Mouse (Mus musculus) forebrain, embryonic 16.5 days (tissue): ENCODE results near the gene Psmd3. TPM values are rescaled to one million over a fixed set of nuclear protein-coding genes. Genes with fewer than 3 reads are reported as not detected.
"Not testable (repeated sequence)": the region's sequence is repeated elsewhere in the genome, so short reads cannot be mapped to it uniquely, and the experiment has no call there.

ENCODE experiments used
- ATAC-seq: fragments of 200-750 bp; cut with Nextera tagmentation; 2 replicates; pipeline ENCODE4 v1.8.0; 2017; ENCODE audit warnings: mild to moderate bottlenecking, moderate library complexity
- H3K27ac ChIP-seq: fragments of 300-500 bp; sonication (generic); 2 replicates; pipeline ENCODE4 v1.5.1; 2014; ENCODE audit warnings: low read length, control low read depth
- H3K27me3 ChIP-seq: fragments of 300-500 bp; sonication (generic); replicated peaks from 2 replicates; pipeline ENCODE4 v1.6.1; 2014; ENCODE audit warnings: low read length; ENCODE audit not compliant: control insufficient read depth, insufficient read depth
- H3K36me3 ChIP-seq: fragments of 300-500 bp; sonication (generic); 2 replicates; pipeline ENCODE4 v1.6.1; 2014; ENCODE audit not compliant: control insufficient read depth, insufficient read depth
- H3K4me1 ChIP-seq: fragments of 300-500 bp; sonication (generic); replicated peaks from 2 replicates; pipeline ENCODE4 v1.6.1; 2014; ENCODE audit warnings: low read length; ENCODE audit not compliant: control insufficient read depth, insufficient read depth
- H3K4me2 ChIP-seq: fragments of 300-500 bp; sonication (generic); 2 replicates; pipeline ENCODE4 v1.6.1; 2014; ENCODE audit warnings: mild to moderate bottlenecking, low read length, control low read depth
- H3K4me3 ChIP-seq: fragments of 300-500 bp; sonication (generic); replicated peaks from 2 replicates; pipeline ENCODE4 v1.5.1; 2014; ENCODE audit warnings: mild to moderate bottlenecking, low read length, control low read depth
- H3K9ac ChIP-seq: fragments of 300-500 bp; sonication (generic); replicated peaks from 2 replicates; pipeline ENCODE4 v1.6.1; 2014; ENCODE audit warnings: low read depth, low read length, control low read depth
- H3K9me3 ChIP-seq: fragments of 300-500 bp; sonication (generic); 2 replicates; pipeline ENCODE4 v1.6.1; 2016; ENCODE audit warnings: low read length; ENCODE audit not compliant: control insufficient read depth
- WGBS: fragments of 180-500 bp; shearing (Covaris S2); extraction: QIAGEN DNeasy Blood & Tissue Kit; methylation state at CpG from one replicate; pipeline ENCODE4 v1.1.7; 2014; 5-methylcytosine and 5-hydroxymethylcytosine counted together
- polyA plus RNA-seq: library from polyadenylated mRNA; unstranded; fragments of >200 nt; fragmentation: Nextera tagmentation; extraction: Ambion mirVana; gene quantifications from 2 replicates; pipeline ENCODE4 v1.2.1, GENCODE M21; 2015

The Psmd3 gene
- polyA plus RNA-seq, 1 experiment from 2014 or later, result 197 TPM

GRCm38 (mm10) chr11:98664091-98664490 lies 18.3 kb upstream of the Psmd3 start, which contains the start of gene Gsdma:
TSS of gene Gsdma (plus strand) at chr11:98664351.
- no peak within 1 kb of the TSS for H3K4me3 ChIP-seq
- WGBS, result 29% methylated on average over 4 of the region's 4 CpGs
- ATAC-seq, result no peak
- no peak within 1 kb of the TSS for H3K9ac ChIP-seq
- H3K9me3 ChIP-seq, result no peaks in the 10 kb centered on the region
- no peak within 1 kb of the TSS for H3K4me2 ChIP-seq
- no peak within 1 kb of the TSS for H3K27ac ChIP-seq
- 0 out of 2 replicates have a peak, but pooled peaks cover 2% of the 10 kb centered on the region for H3K4me1 ChIP-seq
- peaks cover 6% of the 10 kb centered on the region; the same call in 1 of the 2 replicates for H3K27me3 ChIP-seq
- H3K36me3 ChIP-seq, result no peaks in the 10 kb centered on the region

DNA sequence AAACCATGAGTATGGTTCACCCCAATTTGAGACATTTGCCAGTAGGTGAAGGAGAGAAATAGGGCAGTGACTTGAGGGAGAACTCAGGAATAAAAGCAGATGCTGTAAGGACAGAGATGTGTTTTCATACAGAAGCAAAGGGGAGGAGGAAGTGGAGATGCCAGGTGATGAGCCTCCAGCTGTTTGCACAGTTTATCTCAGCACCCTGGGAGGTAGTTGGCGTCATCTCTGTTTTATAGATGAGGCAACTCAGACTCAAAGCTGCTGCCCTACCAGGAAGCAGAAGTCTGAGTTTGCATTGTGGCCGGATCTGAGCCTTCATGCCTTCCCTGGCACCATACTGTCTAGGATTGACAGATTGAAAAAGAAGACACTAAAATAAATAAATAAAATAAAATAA lies 13.4 kb upstream of the Psmd3 start:
- Histone ChIP-seq H3K4me2 (no peak overlapping the region), H3K9me3 (no peaks in the 10 kb centered on the region), H3K9ac (no peak overlapping the region), H3K4me3 (no peak overlapping the region), H3K27me3 (0 out of 2 replicates have a peak, but pooled peaks cover 8% of the 10 kb centered on the region), H3K4me1 (no peaks in the 10 kb centered on the region), H3K36me3 (no peaks in the 10 kb centered on the region), H3K27ac (no peak overlapping the region)
- ATAC-seq, result no peak
- 55% methylated on average over 2 of the region's 2 CpGs for WGBS

DNA sequence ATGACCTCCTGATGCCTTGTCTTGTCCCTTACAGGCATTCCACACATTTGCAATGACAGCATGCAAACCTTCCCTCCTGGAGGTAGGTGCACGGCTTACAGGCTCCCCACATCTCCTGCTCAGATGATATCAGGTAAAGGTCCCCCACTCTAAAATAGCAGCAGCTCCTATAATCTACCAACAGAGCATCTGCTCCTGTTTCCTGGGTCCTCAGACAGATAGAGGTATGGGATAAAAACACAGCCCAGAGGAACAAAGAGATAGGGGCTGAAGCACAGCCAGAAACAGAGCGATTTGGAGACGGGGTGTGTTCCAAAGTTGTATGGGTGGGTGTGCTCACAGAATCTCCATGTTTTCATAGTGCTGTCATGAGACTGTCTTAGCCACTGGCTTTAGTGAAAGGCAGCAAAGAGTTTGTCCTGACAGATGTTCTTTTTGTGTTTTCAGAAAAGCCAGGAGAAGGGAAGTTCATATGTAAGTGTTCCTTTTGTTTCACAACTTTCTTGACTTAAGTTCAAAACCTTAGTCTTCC lies 11.0 kb upstream of the Psmd3 start:
- no peak overlapping the region for H3K4me2 ChIP-seq
- no peaks in the 10 kb centered on the region for H3K36me3 ChIP-seq
- ATAC-seq, result no peak
- H3K9ac ChIP-seq, result no peak overlapping the region
- WGBS, result 74% methylated on average over 3 of the region's 3 CpGs
- H3K9me3 ChIP-seq, result no peaks in the 10 kb centered on the region
- H3K4me1 ChIP-seq, result no peaks in the 10 kb centered on the region
- no peak overlapping the region for H3K27ac ChIP-seq
- no peak overlapping the region for H3K4me3 ChIP-seq
- H3K27me3 ChIP-seq, result 0 out of 2 replicates have a peak, but pooled peaks cover 8% of the 10 kb centered on the region

GRCm38 (mm10) chr11:98671857-98672256 lies 10.5 kb upstream of the Psmd3 start:
- 0 out of 2 replicates have a peak, but pooled peaks cover 8% of the 10 kb centered on the region for H3K27me3 ChIP-seq
- H3K4me2 ChIP-seq, result no peak overlapping the region
- H3K4me3 ChIP-seq, result no peak overlapping the region
- ATAC-seq, result no peak
- no peaks in the 10 kb centered on the region for H3K36me3 ChIP-seq
- H3K27ac ChIP-seq, result no peak overlapping the region
- no peak overlapping the region for H3K9ac ChIP-seq
- 63% methylated on average over 5 of the region's 5 CpGs for WGBS
- H3K9me3 ChIP-seq, result no peaks in the 10 kb centered on the region
- no peaks in the 10 kb centered on the region for H3K4me1 ChIP-seq

DNA sequence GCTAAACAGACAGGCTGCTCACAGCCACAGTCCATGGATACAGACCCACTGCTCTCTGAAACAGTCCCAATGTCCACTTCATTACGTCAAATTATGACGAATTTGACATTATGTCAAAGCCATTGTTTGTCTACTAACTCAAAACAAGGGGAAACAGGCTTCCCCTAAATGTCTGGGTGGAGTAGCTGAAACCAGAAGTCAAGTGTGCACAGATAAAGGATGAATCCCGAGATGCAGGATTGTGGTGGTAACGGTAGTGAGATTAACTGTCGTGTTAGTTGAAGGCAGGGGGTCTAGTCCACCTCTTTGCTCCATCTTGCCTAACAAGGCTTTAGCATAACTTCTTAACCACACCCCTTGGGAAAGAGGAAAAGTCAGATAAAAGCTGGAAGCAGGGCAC lies 9.9 kb upstream of the Psmd3 start:
- Histone ChIP-seq H3K4me3 (no peak overlapping the region), H3K9me3 (no peaks in the 10 kb centered on the region), H3K27ac (no peak overlapping the region), H3K9ac (no peak overlapping the region), H3K27me3 (0 out of 2 replicates have a peak, but pooled peaks cover 8% of the 10 kb centered on the region), H3K4me1 (no peaks in the 10 kb centered on the region), H3K4me2 (no peak overlapping the region), H3K36me3 (no peaks in the 10 kb centered on the region)
- WGBS, result 92% methylated on average over 5 of the region's 5 CpGs
- ATAC-seq, result no peak

GRCm38 (mm10) chr11:98673136-98673535 lies 9.2 kb upstream of the Psmd3 start:
- not testable (repeated sequence) for H3K36me3 ChIP-seq, H3K4me2 ChIP-seq, H3K9me3 ChIP-seq, H3K9ac ChIP-seq, H3K27ac ChIP-seq, ATAC-seq, H3K4me1 ChIP-seq, H3K4me3 ChIP-seq, H3K27me3 ChIP-seq
- WGBS, result 5% methylated on average over 6 of the region's 7 CpGs

DNA sequence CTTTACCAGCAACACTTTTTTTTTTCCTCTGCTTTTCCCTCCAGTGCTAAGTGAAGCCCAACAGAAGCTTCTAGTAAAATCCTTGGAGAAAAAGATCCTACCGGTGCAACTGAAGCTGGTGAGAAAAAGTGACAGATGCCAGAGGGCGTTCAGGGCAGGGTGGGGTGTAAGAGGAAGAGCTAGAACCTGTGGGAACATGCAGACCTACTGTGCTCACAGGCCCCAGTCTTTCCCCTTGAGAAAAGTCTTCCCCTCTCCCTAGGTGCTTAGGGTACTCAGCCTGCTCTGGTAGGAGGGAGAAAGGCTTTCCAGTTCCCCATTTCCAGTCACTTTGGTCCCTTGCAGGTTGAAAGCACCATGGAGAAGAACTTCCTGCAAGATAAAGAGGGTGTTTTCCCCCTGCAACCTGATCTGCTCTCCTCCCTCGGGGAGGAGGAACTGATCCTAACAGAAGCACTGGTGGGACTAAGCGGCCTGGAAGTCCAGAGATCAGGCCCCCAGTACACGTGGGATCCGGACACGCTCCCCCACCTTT lies 6.5 kb upstream of the Psmd3 start:
- H3K4me1 ChIP-seq, result no peaks in the 10 kb centered on the region
- 0 out of 2 replicates have a peak, but pooled peaks cover 2% of the 10 kb centered on the region for H3K27me3 ChIP-seq
- no peak overlapping the region for H3K9ac ChIP-seq
- no peaks in the 10 kb centered on the region for H3K9me3 ChIP-seq
- H3K36me3 ChIP-seq, result no peaks in the 10 kb centered on the region
- no peak overlapping the region for H3K27ac ChIP-seq
- no peak overlapping the region for H3K4me3 ChIP-seq
- ATAC-seq, result no peak
- 52% methylated on average over 7 of the region's 7 CpGs for WGBS
- no peak overlapping the region for H3K4me2 ChIP-seq

- H3K9ac ChIP-seq, result no peak overlapping the region
- no peak overlapping the region for H3K4me2 ChIP-seq
- ATAC-seq, result no peak
- no peaks in the 10 kb centered on the region for H3K36me3 ChIP-seq
- H3K4me1 ChIP-seq, result peaks cover 15% of the 10 kb centered on the region
- H3K27ac ChIP-seq, result no peak overlapping the region
- H3K9me3 ChIP-seq, result no peaks in the 10 kb centered on the region
- H3K27me3 ChIP-seq, result no peaks in the 10 kb centered on the region
- H3K4me3 ChIP-seq, result no peak overlapping the region
- 96% methylated on average over 1 of the region's 1 CpGs for WGBS
These were observed 2.3 kb upstream of the Psmd3 start for GRCm38 (mm10) chr11:98680023-98680422.

DNA sequence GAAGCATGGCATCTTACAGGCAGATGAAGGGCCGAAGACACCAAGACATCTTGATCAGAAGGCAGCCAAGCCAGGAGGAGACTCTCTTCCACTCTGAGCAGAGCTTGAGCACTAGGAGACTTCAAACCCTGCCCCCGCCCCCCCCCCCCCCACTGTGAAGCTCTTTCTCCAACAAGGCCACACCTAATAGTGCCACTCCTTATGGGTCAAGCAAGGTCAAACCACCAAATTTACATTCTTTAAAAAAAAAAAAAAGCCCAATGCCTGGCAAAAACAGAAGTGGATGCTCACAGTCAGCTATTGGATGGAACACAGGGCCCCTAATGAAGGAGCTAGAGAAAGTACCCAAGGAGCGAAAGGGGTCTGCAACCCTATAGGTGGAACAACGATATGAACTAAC lies 1.8 kb upstream of the Psmd3 start:
- ATAC-seq, H3K36me3 ChIP-seq, H3K27ac ChIP-seq, H3K27me3 ChIP-seq, H3K4me2 ChIP-seq, H3K9me3 ChIP-seq, H3K4me3 ChIP-seq, H3K9ac ChIP-seq: not testable (repeated sequence)
- H3K4me1 ChIP-seq, result peaks cover 15% of the 10 kb centered on the region
- 85% methylated on average over 4 of the region's 4 CpGs for WGBS

DNA sequence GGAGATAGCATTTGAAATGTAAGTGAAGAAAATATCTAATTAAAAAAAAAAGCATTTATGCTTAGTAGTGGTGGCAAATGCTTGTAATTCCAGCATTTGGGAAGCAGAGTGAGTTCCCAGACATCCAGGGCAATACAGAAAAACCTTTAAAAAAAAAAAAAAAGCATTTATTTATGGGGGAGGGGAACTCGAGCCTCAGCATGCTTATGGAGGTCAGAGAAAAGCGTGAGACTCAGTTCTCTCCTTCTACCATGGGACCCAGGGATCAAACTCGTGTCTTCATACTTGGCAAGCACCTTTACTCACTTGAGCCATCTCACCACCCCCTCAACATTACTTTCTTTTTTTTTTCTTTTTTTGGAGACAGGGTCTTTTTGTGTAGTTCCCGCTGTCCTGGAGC lies 1.2 kb upstream of the Psmd3 start:
- peaks cover 15% of the 10 kb centered on the region for H3K4me1 ChIP-seq
- no peak overlapping the region for H3K27ac ChIP-seq
- H3K4me2 ChIP-seq, result no peak overlapping the region
- H3K27me3 ChIP-seq, result no peaks in the 10 kb centered on the region
- H3K4me3 ChIP-seq, result no peak overlapping the region
- 81% methylated on average over 4 of the region's 4 CpGs for WGBS
- no peak overlapping the region for H3K9ac ChIP-seq
- peaks cover 5% of the 10 kb centered on the region for H3K36me3 ChIP-seq
- ATAC-seq, result no peak
- H3K9me3 ChIP-seq, result no peaks in the 10 kb centered on the region
